Mouse (Mus musculus) embryonic stem cell, embryonic (primary cell): ENCODE results near the gene Acaca.

Source experiments
- CTCF ChIA-PET, 4 experiments: fragments of 300-600 bp in 2 of 4; fragments of 350-600 bp in 2 of 4; sonication (Branson Sonifier 250); formaldehyde crosslinking; loops; one replicate each; lab custom pipeline; 2022; ENCODE audit warnings: inconsistent platforms in 2 of 4; lab: Charles Lee
- POLR2A ChIA-PET, 4 experiments: fragments of 300-600 bp in 2 of 4; fragments of 350-600 bp in 2 of 4; sonication (Branson Sonifier 250); formaldehyde crosslinking; loops; one replicate each; lab custom pipeline; 2022; ENCODE audit warnings: antibody characterized with exemption in 4 of 4, inconsistent platforms in 1 of 4; lab: Charles Lee

Gene Acaca

DNA sequence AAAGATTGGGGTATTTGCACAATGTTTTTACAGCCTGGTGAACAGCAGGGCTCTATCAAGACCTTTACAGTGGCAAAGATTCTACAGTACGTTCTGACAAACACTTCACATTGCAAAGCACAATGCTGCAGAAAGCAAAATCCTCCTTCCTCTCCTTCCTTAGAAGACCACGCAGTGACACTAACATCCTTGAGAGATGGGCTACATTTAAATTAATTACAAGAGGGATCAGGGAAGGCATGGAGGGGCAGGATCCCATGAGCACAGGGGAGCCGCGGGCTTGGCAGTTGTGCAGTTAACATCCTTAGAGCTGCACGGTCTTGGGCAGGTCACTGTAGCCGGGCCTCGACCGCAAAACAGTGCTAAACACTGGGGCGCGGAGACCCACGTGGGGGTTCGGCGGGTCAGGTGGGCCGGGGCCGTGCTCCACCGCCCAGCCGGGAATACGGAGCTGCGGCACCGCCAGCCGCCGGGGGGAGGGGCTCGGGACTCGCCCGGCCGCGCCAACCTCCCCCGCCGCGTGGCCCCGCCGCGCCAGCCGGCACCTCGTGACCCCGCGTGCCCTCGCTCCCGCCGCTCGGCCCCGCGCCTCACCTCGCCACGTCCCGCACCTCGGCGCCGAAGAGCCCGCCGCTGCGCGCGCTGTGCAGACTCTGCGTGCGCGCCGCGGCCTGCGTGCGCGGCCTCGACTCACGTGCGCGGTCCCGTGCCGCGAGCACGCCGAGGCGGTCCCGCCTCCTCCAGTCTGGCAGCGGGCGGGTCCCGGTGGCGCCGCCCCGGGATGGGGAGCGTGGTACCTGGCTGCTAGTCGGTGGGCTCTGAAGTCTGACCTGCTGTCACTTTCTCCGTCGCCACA is at the start of gene Acaca, which contains the start of gene Tada2a:
Gene Acaca (plus strand): TSS at position 730 of the 856 bp plus-strand sequence.
Gene Tada2a (minus strand): TSS at position 658 of the 856 bp plus-strand sequence.
- POLR2A ChIA-PET: interaction anchor here (0.6 to 8.7 kb wide), 14 partner anchors 9 to 689 kb away, joined by 3 to 55 read pairs (median 4); partner anchors contain the start of gene Dusp14 (in 1 of the 4)
- CTCF ChIA-PET: interaction anchor here in 1 of 4 experiments (0.7 kb wide), 1 partner anchor 51 kb away, joined by 3 read pairs; no protein-coding TSS in a partner anchor

GRCm38 (mm10) chr11:84079887-84080286 is 49.6 kb upstream of the Acaca start:
- POLR2A ChIA-PET: interaction anchor here in 1 of 4 experiments (0.9 to 2.7 kb wide), 5 partner anchors 10 to 80 kb away, joined by 3 to 10 read pairs (median 6); partner anchors contain the start of gene Dusp14

GRCm38 (mm10) chr11:84080327-84080726 is 49.1 kb upstream of the Acaca start:
- CTCF ChIA-PET: interaction anchor here in 1 of 4 experiments (0.9 kb wide), 1 partner anchor 60 kb away, joined by 4 read pairs; no protein-coding TSS in a partner anchor
- POLR2A ChIA-PET: interaction anchor here in 1 of 4 experiments (0.9 to 2.7 kb wide), 2 partner anchors 14 to 81 kb away, joined by 3 to 10 read pairs; no protein-coding TSS in a partner anchor

More at GRCm38 (mm10) chr11:84079887-84080286, 49.6 kb upstream of the Acaca start:
- CTCF ChIA-PET: interaction anchor here in 1 of 4 experiments (0.9 kb wide), 1 partner anchor 61 kb away, joined by 4 read pairs; no protein-coding TSS in a partner anchor

GRCm38 (mm10) chr11:84081901-84082300 is 47.6 kb upstream of the Acaca start:
- POLR2A ChIA-PET: interaction anchor here in 3 of 4 experiments (0.7 to 4.2 kb wide), 13 partner anchors 8 to 140 kb away, joined by 3 to 18 read pairs (median 3); partner anchors contain the start of genes Ddx52 (in 1 of the 3) and Dusp14 (in 1 of the 3)

GRCm38 (mm10) chr11:84090572-84090971 is 38.9 kb upstream of the Acaca start:
- ChIA-PET POLR2A (no interaction called here), CTCF (no interaction called here)

More at GRCm38 (mm10) chr11:84081901-84082300, 47.6 kb upstream of the Acaca start:
- CTCF ChIA-PET: no interaction called here

GRCm38 (mm10) chr11:84095084-84095483 is 34.4 kb upstream of the Acaca start:
- CTCF ChIA-PET: no interaction called here
- POLR2A ChIA-PET: interaction anchor here in 1 of 4 experiments (2.9 to 3.2 kb wide), 2 partner anchors 12 to 16 kb away, joined by 10 to 18 read pairs; no protein-coding TSS in a partner anchor

DNA sequence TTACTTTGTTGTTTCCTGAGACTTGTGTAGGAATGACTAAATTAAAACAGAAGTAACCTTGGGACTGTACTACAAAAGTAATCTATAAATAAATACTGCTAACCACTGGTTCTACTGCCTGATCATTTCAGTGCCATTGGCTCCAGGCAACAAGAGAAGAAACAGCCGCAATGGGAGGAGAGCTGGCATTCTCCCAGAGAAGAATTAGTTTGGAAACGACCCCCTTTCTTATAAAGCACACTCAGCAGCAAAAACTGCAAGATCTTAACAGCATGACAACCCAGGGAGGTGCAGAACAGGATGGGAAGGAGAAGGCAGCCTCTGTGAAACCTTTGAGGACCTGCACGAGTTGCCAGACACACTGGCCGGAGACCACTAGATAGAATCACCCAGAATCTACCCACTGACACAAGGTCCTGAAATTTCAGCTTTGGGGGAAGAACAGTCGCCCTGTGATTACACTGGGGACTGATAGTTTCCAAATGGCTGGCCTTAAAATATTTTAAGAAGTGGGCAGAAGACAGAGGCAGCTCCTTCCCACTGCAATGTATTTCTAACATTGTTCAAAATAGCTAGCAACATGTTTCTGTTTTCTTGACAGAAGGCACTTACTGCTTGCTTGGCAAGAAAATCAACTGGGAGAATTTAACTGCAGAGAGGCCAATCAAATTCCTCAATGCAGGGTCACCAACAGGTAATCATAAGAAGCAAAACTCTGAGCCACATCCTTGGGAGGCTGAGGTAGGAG is 32.0 kb upstream of the Acaca start:
- POLR2A ChIA-PET: interaction anchor here in 3 of 4 experiments (0.8 to 2.6 kb wide), 10 partner anchors 9 to 32 kb away, joined by 3 to 13 read pairs (median 3); partner anchors contain the start of genes Acaca (in 1 of the 3) and Tada2a (in 1 of the 3)
- CTCF ChIA-PET: no interaction called here

- ChIA-PET CTCF (no interaction called here), POLR2A (interaction anchor here in 2 of 4 experiments (0.6 to 3.2 kb wide), 9 partner anchors 8 to 120 kb away, joined by 3 to 12 read pairs (median 3); no protein-coding TSS in a partner anchor)
These were observed 28.3 kb upstream of the Acaca start for GRCm38 (mm10) chr11:84101182-84101581.

DNA sequence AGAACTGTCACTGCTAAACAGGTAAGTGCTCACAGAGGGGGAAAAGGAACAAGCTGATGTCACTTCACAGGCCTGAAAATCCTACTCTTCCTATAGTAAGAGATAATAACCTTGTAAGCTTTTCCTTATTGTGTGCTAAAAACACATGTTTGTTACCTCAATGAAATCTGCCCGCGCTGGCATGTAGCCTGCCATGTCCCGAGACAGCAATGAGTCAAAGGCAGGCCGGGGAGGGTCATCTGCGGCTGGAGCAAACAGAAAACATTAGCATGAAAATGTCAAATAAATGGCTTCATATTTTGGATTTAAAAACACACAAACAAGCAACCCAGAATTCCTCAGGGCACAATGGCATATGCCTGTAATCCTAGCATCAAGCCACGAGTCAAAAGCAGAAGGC is 25.4 kb upstream of the Acaca start:
- POLR2A ChIA-PET: interaction anchor here in 1 of 4 experiments (1.0 to 3.2 kb wide), 5 partner anchors 9 to 20 kb away, joined by 3 to 12 read pairs (median 4); no protein-coding TSS in a partner anchor
- CTCF ChIA-PET: no interaction called here

DNA sequence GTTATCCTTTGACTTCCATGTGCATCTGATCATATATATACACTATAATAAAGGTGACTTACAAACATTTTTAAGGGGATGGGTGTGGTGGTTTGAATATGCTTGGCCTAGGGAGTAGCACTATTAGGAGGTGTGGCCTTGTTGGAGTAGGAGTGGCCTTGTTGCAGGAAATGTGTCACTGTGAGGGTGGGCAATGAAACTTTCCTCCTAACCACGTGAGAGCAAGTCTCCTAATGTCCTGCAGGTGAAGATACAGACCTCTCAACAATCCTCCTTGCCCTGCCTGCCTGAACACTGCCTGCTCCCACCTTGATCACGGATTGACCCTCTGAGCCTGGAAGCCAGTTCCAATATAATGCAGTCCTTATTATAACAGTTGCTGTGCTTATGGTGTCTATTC is 22.3 kb upstream of the Acaca start:
- CTCF ChIA-PET: interaction anchor here in 2 of 4 experiments (0.5 to 0.8 kb wide), 2 partner anchors 21 to 1592 kb away, joined by 4 read pairs; no protein-coding TSS in a partner anchor
- POLR2A ChIA-PET: interaction anchor here in 2 of 4 experiments (0.6 to 2.4 kb wide), 6 partner anchors 9 to 34 kb away, joined by 3 to 7 read pairs (median 3); no protein-coding TSS in a partner anchor

GRCm38 (mm10) chr11:84113623-84114022 is 15.8 kb upstream of the Acaca start:
- ChIA-PET CTCF (interaction anchor here in 2 of 4 experiments (0.6 to 1.0 kb wide), 4 partner anchors 9 to 66 kb away, joined by 3 to 7 read pairs (median 3); no protein-coding TSS in a partner anchor), POLR2A (interaction anchor here in 3 of 4 experiments (0.6 to 3.9 kb wide), 12 partner anchors 8 to 540 kb away, joined by 3 to 55 read pairs (median 3); partner anchors contain the start of genes Acaca (in 1 of the 3), Synrg (in 1 of the 3) and Tada2a (in 1 of the 3))

DNA sequence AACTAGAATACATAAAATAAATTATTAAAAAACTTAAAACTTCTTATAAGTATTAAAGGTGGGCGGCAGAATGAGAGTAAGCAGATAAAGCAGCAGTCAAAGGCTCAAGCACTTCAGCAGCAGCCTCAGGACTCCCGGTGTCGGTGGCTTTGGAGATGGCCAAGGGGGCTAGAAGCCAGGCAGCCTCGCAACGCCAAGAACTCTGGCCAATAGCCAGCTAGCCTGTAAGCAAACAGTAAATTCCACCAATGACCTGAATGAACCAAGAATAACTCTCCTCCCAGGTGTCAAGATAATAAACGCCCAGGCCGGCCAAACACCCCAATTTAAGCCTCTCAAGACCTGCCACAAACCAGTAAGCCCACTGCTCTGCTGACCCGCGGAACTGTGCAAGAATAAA is 13.8 kb upstream of the Acaca start:
- ChIA-PET CTCF (no interaction called here), POLR2A (interaction anchor here in 2 of 4 experiments (0.8 to 3.9 kb wide), 2 partner anchors 10 to 360 kb away, joined by 4 to 55 read pairs; partner anchors contain the start of genes Acaca (in 1 of the 2) and Tada2a (in 1 of the 2))

GRCm38 (mm10) chr11:84116221-84116620 is 13.3 kb upstream of the Acaca start:
- ChIA-PET POLR2A (interaction anchor here in 1 of 4 experiments (0.6 to 0.8 kb wide), 2 partner anchors 11 to 361 kb away, joined by 3 to 4 read pairs; no protein-coding TSS in a partner anchor), CTCF (no interaction called here)

DNA sequence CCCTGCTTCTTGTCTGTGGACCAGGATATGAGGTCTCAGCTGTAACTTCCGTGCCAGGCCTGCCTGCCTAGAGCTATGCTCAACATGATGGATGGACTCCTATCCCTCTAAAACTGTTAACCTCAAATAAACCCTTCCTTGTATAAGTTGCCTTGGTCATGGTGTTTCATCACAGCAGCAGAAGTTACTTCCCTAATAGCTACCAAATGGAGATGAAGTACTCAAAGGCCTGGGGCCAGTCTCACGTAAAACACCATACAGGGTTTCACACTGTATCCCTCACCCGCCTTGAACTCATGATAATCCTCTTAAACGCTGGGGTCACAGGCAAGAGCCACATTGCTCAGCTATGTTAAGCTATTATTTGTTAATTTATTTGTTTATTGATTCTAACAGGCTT is 12.0 kb upstream of the Acaca start:
- ChIA-PET CTCF (no interaction called here), POLR2A (interaction anchor here in 2 of 4 experiments (0.7 to 1.7 kb wide), 10 partner anchors 8 to 28 kb away, joined by 3 to 6 read pairs (median 4); no protein-coding TSS in a partner anchor)

DNA sequence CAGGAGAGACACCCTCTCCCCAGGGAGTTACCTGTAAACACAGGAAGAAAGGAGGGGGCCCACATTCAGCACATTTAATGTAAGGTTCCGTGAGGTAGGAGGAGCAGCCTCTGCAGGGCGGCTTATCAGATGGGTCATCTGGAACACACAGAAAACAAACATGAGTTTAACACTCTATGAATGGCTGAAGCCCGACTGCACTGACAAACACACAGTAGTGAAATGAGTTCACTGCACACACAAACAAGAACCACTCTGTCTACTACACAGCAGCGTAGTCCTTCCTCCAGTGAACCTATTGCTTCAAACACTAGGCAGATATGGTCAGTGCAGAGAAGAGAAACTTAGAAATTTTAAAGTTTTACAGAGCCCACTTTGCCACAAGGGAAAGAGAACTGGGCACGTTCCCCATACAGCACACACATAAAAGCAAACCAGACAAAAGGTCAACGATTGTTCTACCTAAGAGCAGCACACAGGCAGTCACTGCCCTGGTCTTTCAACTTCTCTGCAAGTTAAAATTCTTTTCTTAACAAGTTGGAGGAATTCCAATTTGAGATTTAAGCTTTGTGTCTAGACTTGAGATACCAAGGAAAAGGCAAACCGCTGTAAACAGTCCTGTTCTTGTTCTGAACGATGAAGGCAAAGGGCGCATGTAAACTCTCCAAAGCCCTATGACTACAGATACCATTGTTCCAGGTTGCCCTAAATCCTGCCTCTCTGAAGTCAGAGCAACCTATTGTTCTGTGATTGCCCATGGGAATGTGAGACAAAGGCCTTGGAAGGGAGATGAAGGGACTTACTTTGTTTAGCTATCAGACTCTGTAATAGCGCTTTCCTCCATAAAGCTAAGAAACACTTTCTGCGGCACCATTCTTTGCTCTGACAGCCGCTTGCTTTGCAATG is 8.2 kb upstream of the Acaca start:
- ChIA-PET POLR2A (interaction anchor here in 3 of 4 experiments (0.8 to 8.7 kb wide), 14 partner anchors 8 to 697 kb away, joined by 3 to 55 read pairs (median 3); no protein-coding TSS in a partner anchor), CTCF (interaction anchor here in 1 of 4 experiments (0.6 kb wide), 1 partner anchor 723 kb away, joined by 3 read pairs; no protein-coding TSS in a partner anchor)

- ChIA-PET CTCF (interaction anchor here in 3 of 4 experiments (0.5 to 1.8 kb wide), 14 partner anchors 9 to 749 kb away, joined by 3 to 6 read pairs (median 3); no protein-coding TSS in a partner anchor), POLR2A (interaction anchor here (0.6 to 8.7 kb wide), 21 partner anchors 9 to 849 kb away, joined by 3 to 55 read pairs (median 4); partner anchors contain the start of genes Ddx52 (in 1 of the 4) and Dusp14 (in 1 of the 4))
These were observed 1.5 kb upstream of the Acaca start for GRCm38 (mm10) chr11:84127977-84128376.
